Mouse (Mus musculus): ENCODE data around the gene Eif1ad. TPM values are rescaled to one million over a fixed set of nuclear protein-coding genes. Genes with fewer than 3 reads are reported as not detected.

The Eif1ad gene
- polyA plus RNA-seq (2017; shearing (Covaris generic)): 10 to 100 TPM; 54.9 to 70.9 TPM

DNA sequence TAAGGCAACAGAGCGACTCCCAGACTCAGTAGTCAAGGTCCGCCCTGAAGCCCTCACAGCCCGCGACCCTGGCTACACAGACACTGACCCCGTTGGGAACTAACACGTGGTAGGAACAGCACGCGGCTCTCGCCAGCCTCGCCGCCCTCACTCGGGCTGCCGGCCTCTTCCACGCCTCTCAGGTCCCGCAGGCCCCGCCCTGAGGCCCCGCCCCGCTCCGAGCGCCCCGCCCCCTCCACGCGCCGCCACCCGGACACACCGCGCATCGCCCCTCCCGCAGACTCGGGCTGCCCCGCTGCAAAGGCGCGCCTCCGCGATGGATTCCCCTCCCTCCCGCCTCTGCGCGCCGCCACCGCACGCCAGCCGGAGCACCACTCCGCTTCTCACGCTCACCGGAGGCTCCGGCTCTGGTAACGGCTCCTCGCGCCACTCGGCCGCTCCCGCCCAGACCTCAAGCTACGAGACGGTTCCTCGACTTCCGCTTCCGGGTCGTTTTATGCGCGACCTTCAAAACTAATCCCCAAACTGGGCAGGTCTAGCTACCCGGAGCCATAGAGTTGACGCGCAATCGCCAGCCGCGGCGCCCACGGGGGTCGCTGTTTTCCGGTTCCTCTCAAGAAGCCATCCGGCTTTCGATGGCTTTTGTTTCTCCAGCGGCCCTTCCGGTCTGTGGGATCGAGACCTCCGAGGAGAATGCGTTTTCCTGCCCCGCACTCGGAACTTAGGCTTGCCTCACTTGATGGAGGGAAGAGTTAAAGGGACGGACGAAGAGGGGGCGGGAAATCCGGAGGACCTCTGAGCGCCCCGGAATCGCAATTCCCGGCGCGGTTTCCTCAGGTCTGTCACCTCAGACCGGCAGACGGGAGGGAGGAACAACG, at the start of gene Eif1ad:
Eif1ad (plus strand) TSS at position 567 of the 878 bp plus-strand sequence.

DNA sequence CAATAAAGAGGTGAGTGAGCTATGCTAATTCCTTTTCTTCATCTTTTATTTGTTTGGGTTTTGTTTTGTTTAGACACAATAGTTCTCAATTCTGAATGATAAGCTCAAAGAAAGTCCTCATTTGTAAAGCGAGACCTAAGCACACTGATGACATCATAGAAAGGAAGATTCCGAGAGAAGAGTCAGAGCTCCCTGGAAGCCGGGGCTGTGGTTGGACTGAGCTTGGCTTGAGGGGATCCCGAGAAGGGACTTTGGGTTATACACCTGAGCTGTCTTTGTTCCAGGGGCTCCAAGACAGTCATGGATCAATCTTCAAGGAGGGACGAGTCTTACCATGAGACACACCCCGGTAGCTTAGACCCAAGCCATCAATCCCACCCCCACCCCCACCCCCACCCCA, 31.1 kb upstream of the Eif1ad start, which contains the start of gene Catsper1:
Catsper1 (plus strand) TSS at position 301 of the 400 bp plus-strand sequence.

DNA sequence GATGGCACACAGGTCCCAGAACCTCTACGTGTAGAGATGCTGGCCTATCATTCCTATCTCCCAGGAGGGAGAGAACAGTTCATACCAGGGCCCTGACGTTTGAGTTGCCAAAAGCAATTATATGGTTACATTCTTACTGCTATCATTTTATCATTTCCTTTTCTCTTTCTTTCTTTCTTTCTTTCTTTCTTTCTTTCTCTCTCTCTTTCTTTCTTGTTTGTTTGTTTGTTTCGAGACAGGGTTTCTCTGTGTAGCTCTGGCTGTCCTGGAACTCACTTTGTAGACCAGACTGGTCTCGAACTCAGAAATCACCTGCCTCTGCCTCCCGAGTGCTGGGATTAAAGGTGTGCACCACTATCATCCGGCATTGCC, 17.1 kb upstream of the Eif1ad start, which contains the start of gene Cst6:
Cst6 (minus strand) TSS at position 73 of the 372 bp plus-strand sequence.

DNA sequence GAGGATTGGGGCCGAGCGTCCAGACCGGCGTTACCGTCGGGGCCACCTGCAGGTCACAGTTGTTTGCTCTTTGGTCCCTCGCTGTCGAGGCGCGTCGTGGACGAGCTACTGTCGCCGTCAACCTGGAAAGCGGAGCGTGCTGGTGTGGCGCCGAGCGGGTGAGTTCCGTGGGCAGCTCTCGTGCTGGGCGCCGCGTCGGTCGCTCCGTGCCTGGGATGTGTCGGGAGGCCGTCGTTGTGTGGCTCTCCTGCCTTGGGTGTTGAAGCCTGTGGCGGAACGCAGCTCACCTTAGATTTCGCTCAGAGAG, 465 bp downstream of the Eif1ad start, which contains the start of gene Banf1:
Banf1 (minus strand) TSS at position 116 of the 307 bp plus-strand sequence.

GRCm38 (mm10) chr19:5388588-5389242, 22.2 kb downstream of the Eif1ad start, which contains the start of gene Sart1:
Sart1 (minus strand) TSS chr19:5388703.

DNA sequence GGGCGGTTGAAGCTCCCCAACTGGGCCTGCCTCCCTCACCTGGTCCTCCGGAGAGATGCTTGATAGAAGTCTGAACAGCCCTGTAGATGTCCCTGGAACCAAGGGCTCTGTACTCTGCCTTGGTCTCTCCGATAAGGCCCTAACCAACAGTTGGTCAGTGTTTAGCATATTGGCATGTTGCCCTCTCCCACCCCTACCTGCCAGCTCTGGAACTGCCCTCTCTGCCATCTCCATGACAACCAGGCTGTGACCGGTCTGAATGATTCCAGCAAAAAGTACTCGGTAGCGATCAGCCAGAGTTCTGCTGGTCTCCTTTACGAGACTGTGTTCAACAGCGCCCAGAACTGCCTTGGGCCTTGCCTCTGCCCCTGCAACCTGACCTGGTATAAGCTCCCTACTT, 35.8 kb downstream of the Eif1ad start, which contains the start of gene Tsga10ip:
Tsga10ip (minus strand) TSS at position 234 of the 400 bp plus-strand sequence.

Other genes starting within 250 kb of the Eif1ad start
- 1 to 10 TPM; 5.0 to 8.7 TPM for gene Klc2, start 248.2 kb upstream of the Eif1ad start, polyA plus RNA-seq (2017; shearing (Covaris generic))
- 100 to 1,000 TPM; 106 to 118 TPM for gene Pacs1, start 93.6 kb upstream of the Eif1ad start, polyA plus RNA-seq (2017; shearing (Covaris generic))
- 100 to 1,000 TPM; 329 to 399 TPM for gene Sf3b2, start 71.3 kb upstream of the Eif1ad start, polyA plus RNA-seq (2017; shearing (Covaris generic))
- under 1 TPM; 0.23 to 0.51 TPM for gene Gal3st3, start 68.4 kb upstream of the Eif1ad start, polyA plus RNA-seq (2017; shearing (Covaris generic))
- gene Catsper1, start 31.0 kb upstream of the Eif1ad start, polyA plus RNA-seq (2017; shearing (Covaris generic)): not detected
- 1 to 10 TPM; 1.8 to 3.6 TPM for gene Cst6, start 17.2 kb upstream of the Eif1ad start, polyA plus RNA-seq (2017; shearing (Covaris generic))
- 100 to 1,000 TPM; 233 to 287 TPM for gene Banf1, start 427 bp downstream of the Eif1ad start, polyA plus RNA-seq (2017; shearing (Covaris generic))
- 100 to 1,000 TPM; 200 to 224 TPM for gene Sart1, start 22.0 kb downstream of the Eif1ad start, polyA plus RNA-seq (2017; shearing (Covaris generic))
- under 1 TPM; 0.61 to 0.80 TPM for gene Tsga10ip, start 35.8 kb downstream of the Eif1ad start, polyA plus RNA-seq (2017; shearing (Covaris generic))
- gene Drap1, start 58.2 kb downstream of the Eif1ad start, polyA plus RNA-seq (2017; shearing (Covaris generic)): 100 to 1,000 TPM; 196 to 206 TPM
- gene AI837181, start 58.4 kb downstream of the Eif1ad start, polyA plus RNA-seq (2017; shearing (Covaris generic)): 10 to 100 TPM; 27.7 to 34.4 TPM
- 1 to 10 TPM in 1 of 2 experiments, not detected in 1; 2.1 TPM for gene Fosl1, start 80.8 kb downstream of the Eif1ad start, polyA plus RNA-seq (2017; shearing (Covaris generic))
- 10 to 100 TPM; 11.6 to 13.7 TPM for gene Ccdc85b, start 91.2 kb downstream of the Eif1ad start, polyA plus RNA-seq (2017; shearing (Covaris generic))
- gene Fibp, start 93.9 kb downstream of the Eif1ad start, polyA plus RNA-seq (2017; shearing (Covaris generic)): 100 to 1,000 TPM; 133 to 135 TPM
- gene Ctsw, start 101.8 kb downstream of the Eif1ad start, polyA plus RNA-seq (2017; shearing (Covaris generic)): 100 to 1,000 TPM; 127 to 211 TPM
- 1 to 10 TPM; 1.1 to 2.2 TPM for gene Efemp2, start 107.2 kb downstream of the Eif1ad start, polyA plus RNA-seq (2017; shearing (Covaris generic))
- 10 to 100 TPM; 57.6 to 65.5 TPM for gene Mus81, start 121.7 kb downstream of the Eif1ad start, polyA plus RNA-seq (2017; shearing (Covaris generic))
- 1,000 to 10,000 TPM; 3,119 to 3,710 TPM for gene Cfl1, start 123.7 kb downstream of the Eif1ad start, polyA plus RNA-seq (2017; shearing (Covaris generic))
- gene 1700020D05Rik, start 137.0 kb downstream of the Eif1ad start, polyA plus RNA-seq (2017; shearing (Covaris generic)): under 1 TPM; 0.25 to 0.28 TPM
- 10 to 100 TPM; 17.2 to 20.0 TPM for gene Snx32, start 143.8 kb downstream of the Eif1ad start, polyA plus RNA-seq (2017; shearing (Covaris generic))
- 1 to 10 TPM in 1 of 2 experiments, under 1 TPM in 1; 0.20 to 4.2 TPM for gene Ovol1, start 193.9 kb downstream of the Eif1ad start, polyA plus RNA-seq (2017; shearing (Covaris generic))
- gene Ap5b1, start 201.3 kb downstream of the Eif1ad start, polyA plus RNA-seq (2017; shearing (Covaris generic)): 10 to 100 TPM; 16.0 to 19.1 TPM
- gene Rnaseh2c, start 235.1 kb downstream of the Eif1ad start, polyA plus RNA-seq (2017; shearing (Covaris generic)): 100 to 1,000 TPM; 142 to 162 TPM
- 10 to 100 TPM; 45.4 to 62.9 TPM for gene Kat5, start 243.5 kb downstream of the Eif1ad start, polyA plus RNA-seq (2017; shearing (Covaris generic))